Mouse (Mus musculus) liver, postnatal 0 days (tissue): Measurements from ENCODE around the gene Duox1. TPM values are rescaled to one million over a fixed set of nuclear protein-coding genes. Genes with fewer than 3 reads are reported as not detected.

Source experiments
- ATAC-seq: fragments of 200-750 bp; cut with Nextera tagmentation; 2 replicates; pipeline ENCODE4 v1.8.0; 2017; ENCODE audit warnings: mild to moderate bottlenecking, moderate library complexity
- DNase-seq: peaks from one replicate; pipeline ENCODE4 v3.0.0-alpha.2; 2016
- H3K27ac ChIP-seq: fragments of 300-500 bp; sonication (generic); 2 replicates; pipeline ENCODE4 v1.5.1; 2014; ENCODE audit warnings: antibody characterized with exemption, moderate library complexity, mild to moderate bottlenecking, low read depth
- H3K27me3 ChIP-seq: fragments of 300-500 bp; sonication (generic); 2 replicates; pipeline ENCODE4 v1.6.1; 2014; ENCODE audit warnings: low read length, control low read depth, mixed read lengths; ENCODE audit not compliant: insufficient read depth
- H3K36me3 ChIP-seq: fragments of 300-500 bp; sonication (generic); replicated peaks from 2 replicates; pipeline ENCODE4 v1.6.1; 2014; ENCODE audit warnings: mild to moderate bottlenecking, control low read depth, low read length, moderate library complexity, mixed read lengths; ENCODE audit not compliant: insufficient read depth
- H3K4me1 ChIP-seq: fragments of 300-500 bp; sonication (generic); 2 replicates; pipeline ENCODE4 v1.6.1; 2014; ENCODE audit warnings: antibody characterized with exemption, mild to moderate bottlenecking, control low read depth; ENCODE audit not compliant: insufficient read depth
- H3K4me2 ChIP-seq: fragments of 300-500 bp; sonication (generic); 2 replicates; pipeline ENCODE4 v1.6.1; 2014; ENCODE audit warnings: low read depth, mild to moderate bottlenecking, low read length, moderate library complexity, mixed read lengths
- H3K4me3 ChIP-seq: fragments of 300-500 bp; sonication (generic); 2 replicates; pipeline ENCODE4 v1.5.1; 2014; ENCODE audit warnings: low read depth, low read length
- H3K9ac ChIP-seq: fragments of 300-500 bp; sonication (generic); replicated peaks from 2 replicates; pipeline ENCODE4 v1.6.1; 2014; ENCODE audit warnings: mild to moderate bottlenecking, moderate library complexity
- H3K9me3 ChIP-seq: fragments of 300-500 bp; sonication (generic); 2 replicates; pipeline ENCODE4 v1.6.1; 2016; ENCODE audit warnings: mild to moderate bottlenecking, control low read depth, low read length, mixed read lengths
- CTCF ChIP-seq: sonication (generic); IDR thresholded peaks from 2 replicates; pipeline ENCODE4 v1.5.1; 2016; ENCODE audit warnings: antibody characterized with exemption, low read depth
- EP300 ChIP-seq: IDR thresholded peaks from 2 replicates; pipeline ENCODE4 v1.6.1; 2016; ENCODE audit warnings: antibody characterized with exemption, low read depth, mild to moderate bottlenecking
- WGBS: fragments of 180-500 bp; shearing (Covaris S2); extraction: QIAGEN DNeasy Blood & Tissue Kit; methylation state at CpG from one replicate; pipeline ENCODE4 v1.1.7; 2014; ENCODE audit not compliant: insufficient replicate concordance; 5-methylcytosine and 5-hydroxymethylcytosine counted together
- polyA plus RNA-seq: library from polyadenylated mRNA; unstranded; fragments of >200 nt; fragmentation: Nextera tagmentation; extraction: Ambion mirVana; gene quantifications from 2 replicates; pipeline ENCODE4 v1.2.1, GENCODE M21; 2015

The Duox1 gene
- polyA plus RNA-seq, 1 experiment from 2014 or later, result not detected

DNA sequence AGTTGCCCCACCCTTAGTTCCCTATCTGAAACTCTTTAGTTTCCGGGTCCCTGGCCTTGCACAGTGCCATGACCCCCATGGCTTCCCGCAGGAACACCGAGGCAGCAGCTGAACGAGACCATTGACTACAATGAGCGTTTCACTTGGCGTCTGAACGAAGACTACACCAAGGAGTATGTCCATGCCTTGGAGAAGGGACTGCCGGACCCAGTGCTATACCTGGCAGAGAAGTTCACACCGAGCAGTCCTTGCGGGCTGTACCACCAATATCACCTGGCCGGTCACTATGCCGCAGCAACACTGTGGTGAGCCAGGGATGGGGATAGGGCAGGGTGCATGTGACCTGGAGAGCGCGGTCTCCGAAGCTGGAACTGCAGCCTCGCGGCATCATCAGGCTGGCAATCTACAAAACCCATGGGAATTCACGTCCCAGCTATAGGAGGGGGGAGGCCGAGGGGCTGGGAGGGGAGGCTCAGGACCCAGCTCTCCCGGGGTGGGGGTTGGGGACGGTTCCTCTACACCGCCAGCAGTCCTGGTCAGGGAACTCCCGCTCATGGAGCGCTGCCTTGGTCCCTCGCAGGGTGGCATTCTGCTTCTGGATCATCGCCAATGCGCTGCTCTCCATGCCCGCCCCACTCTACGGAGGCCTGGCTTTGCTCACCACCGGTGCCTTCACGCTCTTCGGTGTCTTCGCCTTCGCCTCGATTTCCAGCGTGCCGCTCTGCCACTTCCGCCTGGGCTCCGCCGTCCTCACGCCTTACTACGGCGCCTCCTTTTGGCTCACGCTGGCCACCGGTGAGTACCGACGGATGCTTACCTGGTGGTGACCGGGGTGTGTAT, 14.2 kb upstream of the Duox1 start:
- DNase-seq, result peak; percentile 29
- Histone ChIP-seq H3K27ac (no peak overlapping the region), H3K36me3 (no peaks in the 10 kb centered on the region), H3K4me1 (peaks cover 9% of the 10 kb centered on the region), H3K27me3 (peaks cover 69% of the 10 kb centered on the region), H3K4me3 (peak overlapping the region; percentile 3; the same call in 1 of the 2 replicates), H3K4me2 (peak overlapping the region; percentile 52), H3K9ac (no peak overlapping the region), H3K9me3 (no peaks in the 10 kb centered on the region)
- WGBS, result 2% methylated on average over 47 of the region's 48 CpGs
- ATAC-seq, result 0 out of 2 replicates have a peak, but pooled peaks have one; percentile 16
- TF ChIP-seq EP300 (no peak), CTCF (no peak)

DNA sequence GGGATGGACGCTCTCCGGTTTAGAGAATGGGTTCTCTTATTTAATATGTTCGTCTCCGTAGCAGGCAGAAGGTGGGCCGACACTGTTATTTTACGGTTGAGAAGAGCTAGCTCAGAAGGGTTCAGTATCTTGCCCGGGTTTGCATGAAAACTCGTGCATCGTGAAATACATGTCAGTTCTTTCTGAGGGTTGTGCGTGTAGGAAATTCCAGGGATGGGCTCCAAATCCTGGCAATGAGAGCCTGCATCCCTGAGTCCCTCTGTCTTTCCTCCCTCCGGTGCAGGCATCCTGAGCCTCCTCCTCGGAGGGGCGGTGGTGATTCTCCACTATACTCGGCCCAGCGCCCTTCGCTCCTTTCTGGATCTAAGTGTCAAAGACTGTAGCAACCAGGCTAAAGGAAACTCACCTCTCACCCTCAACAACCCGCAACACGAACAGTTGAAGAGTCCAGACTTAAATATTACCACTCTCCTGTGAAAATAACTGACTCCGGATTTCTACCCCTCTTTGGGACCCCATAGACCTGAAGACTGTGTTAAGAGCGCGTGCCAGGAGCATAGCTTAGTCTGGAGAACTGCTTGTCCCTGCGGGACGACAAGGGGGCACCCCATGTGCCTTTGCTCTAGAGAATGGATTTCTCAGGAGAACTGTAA, 13.4 kb upstream of the Duox1 start:
- 9% methylated on average over 23 of the region's 23 CpGs for WGBS
- H3K9ac ChIP-seq, result no peak overlapping the region
- peak overlapping the region; percentile 52 for H3K4me2 ChIP-seq
- peaks cover 71% of the 10 kb centered on the region for H3K27me3 ChIP-seq
- no peak for DNase-seq
- no peaks in the 10 kb centered on the region for H3K9me3 ChIP-seq
- no peak for ATAC-seq
- peaks cover 9% of the 10 kb centered on the region for H3K4me1 ChIP-seq
- no peak for TF ChIP-seq CTCF
- no peak for TF ChIP-seq EP300
- H3K4me3 ChIP-seq, result 0 out of 2 replicates have a peak overlapping the region, but pooled peaks have one; percentile 3
- H3K27ac ChIP-seq, result no peak overlapping the region
- H3K36me3 ChIP-seq, result no peaks in the 10 kb centered on the region

DNA sequence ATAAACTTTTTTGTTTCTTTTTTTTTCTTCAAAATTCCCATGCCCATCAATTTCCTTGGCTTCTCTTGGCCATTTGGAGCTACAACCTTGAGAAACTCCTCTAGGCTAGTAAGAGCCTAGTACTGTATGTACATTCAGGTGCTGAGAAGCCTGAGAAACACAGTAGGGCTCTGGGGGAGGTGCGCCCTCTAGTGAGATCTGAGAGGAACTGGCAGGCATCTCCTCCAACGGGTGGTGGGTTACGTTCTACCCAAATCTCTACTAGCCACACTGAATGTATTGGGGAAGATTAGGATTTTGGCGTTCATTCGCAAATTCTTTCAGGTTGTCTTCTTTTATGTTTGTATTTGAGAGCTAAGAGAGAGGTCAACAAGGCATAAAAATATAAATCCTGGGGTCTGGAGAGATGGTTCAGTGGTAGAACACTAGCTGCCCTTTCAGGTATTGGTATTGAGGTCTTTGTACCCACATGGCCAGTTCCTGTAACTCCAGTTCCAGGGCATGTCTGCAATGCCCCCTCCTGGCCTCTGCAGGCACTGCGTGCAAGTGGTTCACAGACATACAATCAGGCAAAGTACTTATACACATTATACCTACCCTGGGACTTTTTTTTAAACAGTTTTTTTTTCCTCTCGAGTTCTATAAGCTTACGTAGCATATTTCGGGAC, 12.8 kb upstream of the Duox1 start:
- Histone ChIP-seq H3K9ac (no peak overlapping the region), H3K4me2 (no peak overlapping the region), H3K27me3 (peaks cover 69% of the 10 kb centered on the region), H3K4me1 (peaks cover 9% of the 10 kb centered on the region), H3K9me3 (no peaks in the 10 kb centered on the region), H3K36me3 (no peaks in the 10 kb centered on the region), H3K4me3 (no peak overlapping the region), H3K27ac (no peak overlapping the region)
- TF ChIP-seq CTCF (peak; percentile 74), EP300 (no peak)
- peak; percentile 83 for ATAC-seq
- WGBS, result 6% methylated on average over 9 of the region's 9 CpGs
- peak; percentile 79 for DNase-seq

DNA sequence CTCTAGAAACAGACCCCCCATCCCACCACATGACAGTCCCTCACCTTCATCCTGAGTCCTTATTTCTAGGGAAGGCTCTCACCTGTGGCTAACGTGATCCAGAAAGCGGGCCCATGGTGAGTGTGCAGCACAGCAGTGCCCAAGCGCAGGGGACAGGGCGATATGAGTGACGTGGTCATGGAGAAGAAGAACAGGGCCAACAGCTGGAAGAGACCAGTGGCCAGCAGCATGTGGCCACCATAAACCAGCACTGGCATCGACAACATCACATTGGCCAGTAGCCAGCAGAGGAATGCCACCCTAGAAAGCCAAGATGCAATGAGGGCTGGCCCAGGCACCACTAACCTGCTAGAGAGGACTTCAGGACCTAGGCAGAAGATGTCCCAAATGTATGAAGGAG, 10.9 kb upstream of the Duox1 start:
- H3K9me3 ChIP-seq, result no peaks in the 10 kb centered on the region
- H3K4me1 ChIP-seq, result peaks cover 9% of the 10 kb centered on the region
- H3K36me3 ChIP-seq, result no peaks in the 10 kb centered on the region
- H3K9ac ChIP-seq, result no peak overlapping the region
- 91% methylated on average over 6 of the region's 6 CpGs for WGBS
- H3K4me2 ChIP-seq, result no peak overlapping the region
- H3K27me3 ChIP-seq, result peaks cover 62% of the 10 kb centered on the region
- H3K4me3 ChIP-seq, result no peak overlapping the region
- no peak for TF ChIP-seq CTCF
- no peak for TF ChIP-seq EP300
- H3K27ac ChIP-seq, result no peak overlapping the region
- ATAC-seq, result no peak
- no peak for DNase-seq

DNA sequence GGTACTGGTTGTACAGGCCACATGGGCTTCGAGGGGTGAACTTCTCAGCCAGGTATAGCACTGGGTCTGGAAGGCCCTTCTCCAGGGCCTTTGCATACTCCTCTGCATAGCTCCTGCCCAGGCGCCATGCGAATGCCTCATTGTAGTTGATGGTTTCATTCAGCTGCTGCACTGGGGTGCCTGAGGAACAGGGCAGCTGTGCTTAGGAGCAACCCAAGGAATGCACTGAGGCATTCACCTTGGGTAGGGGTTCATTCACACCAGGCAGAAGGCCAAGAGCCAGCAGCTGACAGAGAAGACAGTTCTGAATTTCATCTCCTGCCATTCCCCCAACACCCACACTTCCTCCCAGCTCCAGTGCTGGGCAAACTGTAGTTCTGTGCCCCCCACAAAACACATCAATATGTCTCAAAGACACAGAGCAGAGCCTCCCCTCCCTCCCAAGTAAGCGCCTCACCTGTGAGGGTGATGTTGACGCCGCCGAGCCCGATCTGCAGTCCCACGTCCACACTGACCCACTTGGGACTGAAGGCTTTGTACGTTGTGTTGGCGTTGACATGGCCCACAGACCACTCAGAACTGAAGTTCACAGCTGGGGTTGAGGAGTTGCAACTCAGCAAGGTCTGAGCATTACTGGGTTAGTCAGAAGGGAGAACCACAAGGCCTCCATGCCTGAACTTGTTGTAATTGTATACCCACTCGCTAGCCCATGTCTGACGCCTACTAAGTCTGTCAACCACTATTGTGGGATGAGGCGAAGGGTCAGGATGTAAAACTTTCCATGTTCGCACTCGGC, 10.2 kb upstream of the Duox1 start:
- no peak overlapping the region for H3K4me2 ChIP-seq
- WGBS, result 83% methylated on average over 16 of the region's 16 CpGs
- no peaks in the 10 kb centered on the region for H3K36me3 ChIP-seq
- no peak overlapping the region for H3K4me3 ChIP-seq
- DNase-seq (no peak), ATAC-seq (no peak)
- H3K9me3 ChIP-seq, result no peaks in the 10 kb centered on the region
- H3K27me3 ChIP-seq, result peaks cover 54% of the 10 kb centered on the region
- H3K9ac ChIP-seq, result no peak overlapping the region
- no peak overlapping the region for H3K27ac ChIP-seq
- no peak for TF ChIP-seq EP300
- H3K4me1 ChIP-seq, result peaks cover 9% of the 10 kb centered on the region
